Mouse (Mus musculus): ENCODE results near the gene Rpl19. TPM values are rescaled to one million over a fixed set of nuclear protein-coding genes. Genes with fewer than 3 reads are reported as not detected.

The Rpl19 gene
- polyA plus RNA-seq, 1 experiment from 2014 or later, result 689 TPM

- H3K27ac ChIP-seq, result peak overlapping the region; percentile 91
- peak overlapping the region; percentile 85 for H3K9ac ChIP-seq
- no peaks in the 10 kb centered on the region for H3K36me3 ChIP-seq
- H3K27me3 ChIP-seq, result peaks cover 55% of the 10 kb centered on the region
- H3K4me1 ChIP-seq (replicated peaks), result peaks cover 35% of the 10 kb centered on the region
- H3K4me3 ChIP-seq, result peak overlapping the region; percentile 84
- no peaks in the 10 kb centered on the region for H3K9me3 ChIP-seq
- peak; percentile 83 for ATAC-seq (ENCODE audit: low FRiP score)
- peak overlapping the region; percentile 65 for H3K4me2 ChIP-seq
- under 1% methylated on average over 42 of the region's 42 CpGs for WGBS
Observed at GRCm38 (mm10) chr11:97987551-97988526, 38.7 kb upstream of the Rpl19 start.

- H3K27me3 ChIP-seq, result peaks cover 50% of the 10 kb centered on the region
Observed at GRCm38 (mm10) chr11:97988530-97989096, 37.9 kb upstream of the Rpl19 start.

GRCm38 (mm10) chr11:97994539-97995100 lies 31.9 kb upstream of the Rpl19 start:
- Histone ChIP-seq H3K9me3 (no peaks in the 10 kb centered on the region), H3K27me3 (peaks cover 28% of the 10 kb centered on the region), H3K4me2 (peak overlapping the region; percentile 60), H3K27ac (no peak overlapping the region), H3K36me3 (no peaks in the 10 kb centered on the region), H3K4me3 (peak overlapping the region; percentile 37), H3K4me1 (replicated peaks) (peaks cover 29% of the 10 kb centered on the region), H3K9ac (peak overlapping the region; percentile 39)
- peak; percentile 63 for ATAC-seq (ENCODE audit: low FRiP score)
- 9% methylated on average over 13 of the region's 13 CpGs for WGBS

More at GRCm38 (mm10) chr11:97988530-97989096, 37.9 kb upstream of the Rpl19 start:
- peak; percentile 83 for ATAC-seq (ENCODE audit: low FRiP score)
- peaks cover 35% of the 10 kb centered on the region for H3K4me1 ChIP-seq (replicated peaks)
- peak overlapping the region; percentile 85 for H3K9ac ChIP-seq
- H3K36me3 ChIP-seq, result no peaks in the 10 kb centered on the region
- H3K4me3 ChIP-seq, result peak overlapping the region; percentile 84
- peak overlapping the region; percentile 91 for H3K27ac ChIP-seq
- WGBS, result under 1% methylated on average over 26 of the region's 26 CpGs
- peak overlapping the region; percentile 65 for H3K4me2 ChIP-seq
- no peaks in the 10 kb centered on the region for H3K9me3 ChIP-seq

GRCm38 (mm10) chr11:97995564-97996288 lies 30.8 kb upstream of the Rpl19 start, which contains the start of gene Arl5c:
Gene Arl5c (minus strand): TSS chr11:97996181.
- Histone ChIP-seq H3K4me2 (peak within 1 kb of the TSS; percentile 60), H3K36me3 (no peaks in the 10 kb centered on the region), H3K9me3 (no peaks in the 10 kb centered on the region), H3K27me3 (peaks cover 23% of the 10 kb centered on the region), H3K4me1 (replicated peaks) (peaks cover 27% of the 10 kb centered on the region), H3K27ac (no peak within 1 kb of the TSS), H3K4me3 (peak within 1 kb of the TSS; percentile 37), H3K9ac (peak within 1 kb of the TSS; percentile 39)
- 2% methylated on average over 25 of the region's 26 CpGs for WGBS
- peak; percentile 30; the same call in 1 of the 2 replicates for ATAC-seq (ENCODE audit: low FRiP score)

GRCm38 (mm10) chr11:97996691-97997090 lies 29.8 kb upstream of the Rpl19 start:
- no peak for ATAC-seq (ENCODE audit: low FRiP score)
- H3K27ac ChIP-seq, result no peak overlapping the region
- peaks cover 34% of the 10 kb centered on the region for H3K4me1 ChIP-seq (replicated peaks)
- WGBS, result 78% methylated on average over 1 of the region's 1 CpGs
- no peak overlapping the region for H3K4me2 ChIP-seq
- H3K36me3 ChIP-seq, result no peaks in the 10 kb centered on the region
- H3K4me3 ChIP-seq, result no peak overlapping the region
- no peaks in the 10 kb centered on the region for H3K9me3 ChIP-seq
- peaks cover 27% of the 10 kb centered on the region for H3K27me3 ChIP-seq
- no peak overlapping the region for H3K9ac ChIP-seq

- Histone ChIP-seq H3K4me1 (replicated peaks) (peaks cover 40% of the 10 kb centered on the region), H3K4me2 (no peak overlapping the region), H3K27me3 (peaks cover 27% of the 10 kb centered on the region), H3K9me3 (no peaks in the 10 kb centered on the region), H3K9ac (no peak overlapping the region), H3K4me3 (no peak overlapping the region), H3K36me3 (peaks cover 4% of the 10 kb centered on the region; the same call in 1 of the 2 replicates), H3K27ac (no peak overlapping the region)
- WGBS, result 81% methylated on average over 8 of the region's 8 CpGs
- ATAC-seq (ENCODE audit: low FRiP score), result no peak
Observed at GRCm38 (mm10) chr11:97997387-97997960, 29.0 kb upstream of the Rpl19 start.

- H3K9me3 ChIP-seq, result no peaks in the 10 kb centered on the region
- peaks cover 11% of the 10 kb centered on the region for H3K36me3 ChIP-seq
- 84% methylated on average over 10 of the region's 11 CpGs for WGBS
- H3K27me3 ChIP-seq, result peaks cover 27% of the 10 kb centered on the region
- no peak for ATAC-seq (ENCODE audit: low FRiP score)
- peaks cover 48% of the 10 kb centered on the region for H3K4me1 ChIP-seq (replicated peaks)
- H3K9ac ChIP-seq, result no peak overlapping the region
- H3K27ac ChIP-seq, result no peak overlapping the region
- no peak overlapping the region for H3K4me3 ChIP-seq
- no peak overlapping the region for H3K4me2 ChIP-seq
Observed at GRCm38 (mm10) chr11:97998074-97998793, 28.3 kb upstream of the Rpl19 start.

- no peak overlapping the region for H3K9ac ChIP-seq
- no peak for ATAC-seq (ENCODE audit: low FRiP score)
Observed at GRCm38 (mm10) chr11:97998898-97999608, 27.5 kb upstream of the Rpl19 start.

GRCm38 (mm10) chr11:97999748-98000147 lies 26.8 kb upstream of the Rpl19 start:
- H3K27me3 ChIP-seq, result peaks cover 21% of the 10 kb centered on the region
- H3K27ac ChIP-seq, result no peak overlapping the region
- peaks cover 54% of the 10 kb centered on the region for H3K4me1 ChIP-seq (replicated peaks)
- no peak for ATAC-seq (ENCODE audit: low FRiP score)
- H3K4me3 ChIP-seq, result no peak overlapping the region
- 69% methylated on average over 5 of the region's 5 CpGs for WGBS
- no peak overlapping the region for H3K9ac ChIP-seq
- H3K9me3 ChIP-seq, result no peaks in the 10 kb centered on the region
- peaks cover 25% of the 10 kb centered on the region for H3K36me3 ChIP-seq
- no peak overlapping the region for H3K4me2 ChIP-seq

More at GRCm38 (mm10) chr11:97998898-97999608, 27.5 kb upstream of the Rpl19 start:
- Histone ChIP-seq H3K36me3 (peaks cover 18% of the 10 kb centered on the region), H3K27me3 (peaks cover 27% of the 10 kb centered on the region), H3K4me2 (no peak overlapping the region), H3K4me3 (no peak overlapping the region), H3K4me1 (replicated peaks) (peaks cover 56% of the 10 kb centered on the region), H3K9me3 (no peaks in the 10 kb centered on the region), H3K27ac (no peak overlapping the region)
- 77% methylated on average over 7 of the region's 7 CpGs for WGBS

- H3K4me3 ChIP-seq, result no peak overlapping the region
- H3K9ac ChIP-seq, result peak overlapping the region; percentile 24; the same call in 1 of the 2 replicates
- peaks cover 46% of the 10 kb centered on the region for H3K4me1 ChIP-seq (replicated peaks)
- H3K36me3 ChIP-seq, result peaks cover 33% of the 10 kb centered on the region
- no peak overlapping the region for H3K4me2 ChIP-seq
- no peaks in the 10 kb centered on the region for H3K9me3 ChIP-seq
- peaks cover 19% of the 10 kb centered on the region for H3K27me3 ChIP-seq
- no peak overlapping the region for H3K27ac ChIP-seq
- WGBS, result 50% methylated on average over 7 of the region's 7 CpGs
- no peak for ATAC-seq (ENCODE audit: low FRiP score)
Observed at GRCm38 (mm10) chr11:98000378-98001140, 26.0 kb upstream of the Rpl19 start.

Measured in hindbrain, embryonic 13.5 days (tissue).